Mouse (Mus musculus) intestine, postnatal 0 days (tissue): ENCODE results near the gene Slc22a4. TPM values are rescaled to one million over a fixed set of nuclear protein-coding genes. Genes with fewer than 3 reads are reported as not detected.

Experiments
- ATAC-seq: fragments of 200-750 bp; cut with Nextera tagmentation; 2 replicates; pipeline ENCODE4 v1.8.0; 2017; ENCODE audit warnings: mild to moderate bottlenecking, moderate TSS enrichment, moderate library complexity
- H3K27ac ChIP-seq: fragments of 300-500 bp; sonication (generic); 2 replicates; pipeline ENCODE4 v1.5.1; 2014; ENCODE audit warnings: mild to moderate bottlenecking, low read depth, low read length, moderate library complexity
- H3K27me3 ChIP-seq: fragments of 300-500 bp; sonication (generic); replicated peaks from 2 replicates; pipeline ENCODE4 v1.6.1; 2014; ENCODE audit warnings: low read length, mixed read lengths; ENCODE audit not compliant: control insufficient read depth, insufficient read depth
- H3K36me3 ChIP-seq: fragments of 300-500 bp; sonication (generic); 2 replicates; pipeline ENCODE4 v1.6.1; 2014; ENCODE audit warnings: mild to moderate bottlenecking, moderate library complexity; ENCODE audit not compliant: control insufficient read depth, insufficient read depth
- H3K4me1 ChIP-seq: fragments of 300-500 bp; sonication (generic); replicated peaks from 2 replicates; pipeline ENCODE4 v1.6.1; 2014; ENCODE audit warnings: antibody characterized with exemption, low read length, mixed read lengths; ENCODE audit not compliant: control insufficient read depth, insufficient read depth
- H3K4me2 ChIP-seq: fragments of 300-500 bp; sonication (generic); replicated peaks from 2 replicates; pipeline ENCODE4 v1.6.1; 2014; ENCODE audit warnings: low read depth, mild to moderate bottlenecking, moderate library complexity
- H3K4me3 ChIP-seq: fragments of 300-500 bp; sonication (generic); 2 replicates; pipeline ENCODE4 v1.5.1; 2014; ENCODE audit warnings: low read depth, low read length
- H3K9ac ChIP-seq: fragments of 300-500 bp; sonication (generic); 2 replicates; pipeline ENCODE4 v1.6.1; 2014; ENCODE audit warnings: mild to moderate bottlenecking, low read depth, low read length
- H3K9me3 ChIP-seq: fragments of 300-500 bp; sonication (generic); 2 replicates; pipeline ENCODE4 v1.6.1; 2016; ENCODE audit warnings: mixed run types; ENCODE audit not compliant: control insufficient read depth
- CTCF ChIP-seq: sonication (generic); IDR thresholded peaks from 2 replicates; pipeline ENCODE4 v1.5.1; 2016; ENCODE audit warnings: low read depth, mild to moderate bottlenecking, control low read depth, antibody characterized with exemption, moderate library complexity
- WGBS: fragments of 180-500 bp; shearing (Covaris S2); extraction: QIAGEN DNeasy Blood & Tissue Kit; methylation state at CpG from one replicate; pipeline ENCODE4 v1.1.7; 2014; 5-methylcytosine and 5-hydroxymethylcytosine counted together
- polyA plus RNA-seq: library from polyadenylated mRNA; unstranded; fragments of >200 nt; fragmentation: Nextera tagmentation; extraction: Ambion mirVana; gene quantifications from 2 replicates; pipeline ENCODE4 v1.2.1, GENCODE M21; 2015

Slc22a4 gene
- polyA plus RNA-seq, 1 experiment from 2014 or later = 1.2 TPM

- Histone ChIP-seq H3K9ac (no peak overlapping the region), H3K27ac (no peak overlapping the region), H3K4me2 (no peak overlapping the region), H3K36me3 (no peaks in the 10 kb centered on the region), H3K4me3 (no peak overlapping the region), H3K4me1 (peaks cover 11% of the 10 kb centered on the region; the same call in 1 of the 2 replicates), H3K9me3 (no peaks in the 10 kb centered on the region), H3K27me3 (no peaks in the 10 kb centered on the region)
- WGBS = 63% methylated on average over 1 of the region's 1 CpGs
- ATAC-seq = no peak
- no peak for TF ChIP-seq CTCF
Observed at GRCm38 (mm10) chr11:54059526-54059925, 31.6 kb upstream of the Slc22a4 start.

DNA sequence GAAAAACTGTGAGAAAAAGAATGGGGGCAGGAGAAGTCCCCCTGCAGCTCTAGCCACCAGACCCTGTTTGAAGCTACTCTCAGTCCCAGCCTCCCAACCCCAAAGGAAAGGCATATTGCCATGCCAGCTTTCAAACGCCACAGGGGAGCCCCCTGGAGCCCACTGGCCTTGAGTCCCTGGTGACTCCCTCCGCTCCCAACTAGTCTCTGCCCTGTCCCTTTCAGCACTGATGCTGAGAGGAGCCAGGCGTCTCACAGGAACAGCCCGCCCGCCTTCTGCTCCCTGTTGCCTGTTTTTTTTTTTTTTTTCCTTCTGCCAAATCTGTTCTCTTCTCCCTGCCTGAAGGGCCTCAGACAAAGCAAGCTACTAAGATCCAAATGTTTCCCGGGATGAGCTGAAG, 30.8 kb upstream of the Slc22a4 start:
- WGBS = 55% methylated on average over 6 of the region's 6 CpGs
- ATAC-seq = no peak
- H3K4me1 ChIP-seq = peaks cover 11% of the 10 kb centered on the region; the same call in 1 of the 2 replicates

GRCm38 (mm10) chr11:54058056-54058617, 30.2 kb upstream of the Slc22a4 start:
- H3K27me3 ChIP-seq = no peaks in the 10 kb centered on the region
- H3K27ac ChIP-seq = no peak overlapping the region
- H3K9ac ChIP-seq = no peak overlapping the region
- H3K9me3 ChIP-seq = no peaks in the 10 kb centered on the region
- no peaks in the 10 kb centered on the region for H3K36me3 ChIP-seq
- no peak for ATAC-seq
- TF ChIP-seq CTCF = no peak
- WGBS = 73% methylated on average over 10 of the region's 10 CpGs
- H3K4me2 ChIP-seq = no peak overlapping the region
- H3K4me1 ChIP-seq = peaks cover 11% of the 10 kb centered on the region; the same call in 1 of the 2 replicates
- no peak overlapping the region for H3K4me3 ChIP-seq

More for the DNA sequence above, 30.8 kb upstream of the Slc22a4 start:
- Histone ChIP-seq H3K9me3 (no peaks in the 10 kb centered on the region), H3K27ac (no peak overlapping the region), H3K27me3 (no peaks in the 10 kb centered on the region), H3K4me2 (no peak overlapping the region), H3K9ac (no peak overlapping the region), H3K36me3 (no peaks in the 10 kb centered on the region), H3K4me3 (no peak overlapping the region)
- no peak for TF ChIP-seq CTCF

DNA sequence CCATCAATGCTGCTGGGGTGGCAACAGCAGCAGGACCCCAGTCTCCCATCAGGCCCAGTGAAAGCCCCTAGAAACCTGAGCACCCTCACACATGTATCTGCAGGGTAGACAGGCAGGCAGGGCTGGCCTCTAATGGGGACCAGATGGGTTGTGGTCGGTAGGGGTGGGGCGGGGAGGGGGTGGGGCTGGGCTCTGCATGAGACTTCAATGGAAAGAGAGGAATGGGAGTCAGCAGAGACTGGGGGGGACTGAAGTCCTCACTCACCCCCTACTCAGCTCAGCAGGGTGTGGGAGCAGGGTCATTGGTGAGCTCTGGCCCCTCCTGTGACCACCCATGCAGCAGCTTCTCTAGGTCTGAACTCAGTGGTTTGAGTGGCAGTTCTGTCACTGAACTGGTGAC, 29.5 kb upstream of the Slc22a4 start:
- ATAC-seq = no peak
- whole genome bisulfite sequencing = 62% methylated on average over 2 of the region's 2 CpGs
- Histone ChIP-seq H3K4me2 (no peak overlapping the region), H3K4me3 (no peak overlapping the region), H3K36me3 (no peaks in the 10 kb centered on the region), H3K9ac (no peak overlapping the region), H3K27ac (no peak overlapping the region), H3K27me3 (no peaks in the 10 kb centered on the region), H3K9me3 (no peaks in the 10 kb centered on the region), H3K4me1 (peaks cover 11% of the 10 kb centered on the region; the same call in 1 of the 2 replicates)
- no peak for TF ChIP-seq CTCF

DNA sequence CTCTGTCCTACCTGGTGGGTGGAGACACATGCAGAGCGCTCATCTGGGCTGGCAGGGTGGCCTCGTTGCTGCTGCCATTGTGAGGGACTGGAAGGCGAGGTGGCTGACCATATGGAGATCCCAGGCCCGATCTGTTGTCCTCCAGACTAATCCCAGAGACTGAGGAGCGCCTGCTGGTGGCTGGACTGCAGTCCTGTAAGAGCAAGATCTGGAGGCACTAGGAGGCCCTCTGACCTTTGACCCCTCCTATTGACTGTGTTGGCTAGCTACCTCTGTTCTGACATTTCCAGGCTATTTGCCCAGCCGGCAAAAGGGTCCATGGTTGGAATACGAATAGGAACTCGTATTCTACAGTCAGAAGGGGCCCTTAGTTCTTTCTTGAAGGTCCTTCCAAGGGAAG, 28.2 kb upstream of the Slc22a4 start:
- ATAC-seq = no peak
- no peak overlapping the region for H3K27ac ChIP-seq
- no peaks in the 10 kb centered on the region for H3K27me3 ChIP-seq
- no peak overlapping the region for H3K9ac ChIP-seq
- 42% methylated on average over 8 of the region's 8 CpGs for WGBS
- peak; percentile 64 for TF ChIP-seq CTCF
- no peak overlapping the region for H3K4me2 ChIP-seq
- no peak overlapping the region for H3K4me3 ChIP-seq
- peaks cover 10% of the 10 kb centered on the region; the same call in 1 of the 2 replicates for H3K4me1 ChIP-seq
- H3K9me3 ChIP-seq = no peaks in the 10 kb centered on the region
- no peaks in the 10 kb centered on the region; the same call in 1 of the 2 replicates for H3K36me3 ChIP-seq

DNA sequence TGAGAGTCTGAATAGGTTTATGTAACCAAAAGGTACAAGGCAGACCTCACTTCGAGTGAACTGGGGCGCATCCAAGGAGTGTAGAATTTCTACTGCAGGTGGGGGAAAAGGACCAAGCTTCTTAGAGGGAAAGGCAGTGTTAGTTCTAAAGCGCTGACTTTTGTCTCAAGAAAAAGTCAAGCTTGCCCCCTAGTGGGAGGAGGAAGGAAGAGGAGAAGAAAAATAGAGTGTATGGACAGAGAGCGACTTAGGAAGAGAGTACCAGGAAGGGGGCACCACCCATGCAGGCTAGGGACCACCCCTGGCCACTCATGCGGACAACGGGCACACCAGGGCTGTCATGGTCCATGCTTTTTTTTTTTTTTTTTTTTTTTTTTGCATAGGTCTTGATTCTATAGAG, 26.4 kb upstream of the Slc22a4 start:
- no peak overlapping the region for H3K4me3 ChIP-seq
- H3K36me3 ChIP-seq = no peaks in the 10 kb centered on the region; the same call in 1 of the 2 replicates
- H3K4me1 ChIP-seq = no peaks in the 10 kb centered on the region
- peak; percentile 86 for TF ChIP-seq CTCF
- ATAC-seq = no peak
- WGBS = 25% methylated on average over 6 of the region's 6 CpGs
- no peaks in the 10 kb centered on the region for H3K9me3 ChIP-seq
- H3K27ac ChIP-seq = no peak overlapping the region
- no peak overlapping the region for H3K4me2 ChIP-seq
- no peak overlapping the region for H3K9ac ChIP-seq
- H3K27me3 ChIP-seq = no peaks in the 10 kb centered on the region
